Mouse (Mus musculus) kidney, postnatal 25 days (tissue): ENCODE results near the gene Higd2a.

Experiments used
- DNase-seq, 2 experiments: peaks; one replicate each; pipeline ENCODE4 v3.0.0; 2021; ENCODE audit warnings: mixed read lengths in 2 of 2

The Higd2a gene

GRCm38 (mm10) chr13:54621960-54622521, 32.0 kb downstream of the Higd2a start:
- DNase-seq, result no peak

DNA sequence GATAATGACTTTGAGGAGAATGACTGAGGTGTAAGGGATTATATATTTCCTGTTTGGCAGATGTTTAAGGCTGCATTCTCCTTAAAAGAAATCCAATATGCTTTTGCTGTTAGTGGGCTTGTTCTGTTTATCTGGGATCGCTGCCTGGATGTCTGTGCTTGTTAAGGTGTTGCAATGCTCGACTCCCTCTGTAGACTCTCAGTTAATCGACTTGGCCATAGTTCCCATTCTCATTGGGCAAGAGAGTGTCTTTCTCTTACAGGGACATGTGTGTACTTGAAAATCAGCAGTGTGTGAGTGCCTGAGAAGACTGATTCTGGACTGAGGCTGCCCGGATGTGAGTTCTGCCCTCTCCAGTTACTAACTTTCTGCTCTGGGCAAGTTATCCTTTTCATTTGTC, 39.1 kb downstream of the Higd2a start:
- DNase-seq, result no peak

DNA sequence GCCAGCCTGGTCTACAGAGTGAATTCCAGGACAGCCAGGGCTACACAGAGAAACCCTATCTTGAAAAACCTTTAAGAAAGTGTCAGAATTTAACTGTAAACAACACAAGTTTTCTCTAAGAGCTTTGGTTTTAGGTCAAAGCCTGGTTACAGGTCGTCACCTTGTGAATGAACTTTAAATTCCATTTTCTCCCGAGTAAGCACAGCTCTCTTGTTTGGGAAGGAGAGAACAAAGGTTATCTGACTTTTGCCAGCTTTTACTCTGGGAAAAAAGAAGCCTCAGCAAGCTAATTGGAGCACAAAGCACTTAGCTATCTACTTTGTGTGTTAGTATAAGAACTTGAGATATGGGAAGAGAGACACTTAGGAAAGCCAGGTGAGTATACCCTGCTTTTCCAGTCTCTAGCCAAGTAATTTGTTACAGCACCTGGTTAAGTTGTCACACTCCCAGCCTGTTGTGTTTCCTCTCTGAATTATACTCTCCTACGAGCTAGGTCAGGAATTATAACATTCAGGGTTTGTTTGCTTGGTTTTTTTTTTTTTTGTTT, 42.8 kb downstream of the Higd2a start:
- no peak for DNase-seq

GRCm38 (mm10) chr13:54635011-54635410, 45.0 kb downstream of the Higd2a start:
- DNase-seq, result no peak
